Mouse (Mus musculus): ENCODE measurements around the gene Dnajb13. TPM values are rescaled to one million over a fixed set of nuclear protein-coding genes. Genes with fewer than 3 reads are reported as not detected.
A peak's percentile ranks its signal among the peaks of the same experiment; 100 is the strongest.
"Not testable (repeated sequence)": the region's sequence is repeated elsewhere in the genome, so short reads cannot be mapped to it uniquely, and the experiment has no call there.

Dnajb13 gene
- total RNA-seq, 2 experiments from 2014 or later = 0.83 TPM; not detected in 1

DNA sequence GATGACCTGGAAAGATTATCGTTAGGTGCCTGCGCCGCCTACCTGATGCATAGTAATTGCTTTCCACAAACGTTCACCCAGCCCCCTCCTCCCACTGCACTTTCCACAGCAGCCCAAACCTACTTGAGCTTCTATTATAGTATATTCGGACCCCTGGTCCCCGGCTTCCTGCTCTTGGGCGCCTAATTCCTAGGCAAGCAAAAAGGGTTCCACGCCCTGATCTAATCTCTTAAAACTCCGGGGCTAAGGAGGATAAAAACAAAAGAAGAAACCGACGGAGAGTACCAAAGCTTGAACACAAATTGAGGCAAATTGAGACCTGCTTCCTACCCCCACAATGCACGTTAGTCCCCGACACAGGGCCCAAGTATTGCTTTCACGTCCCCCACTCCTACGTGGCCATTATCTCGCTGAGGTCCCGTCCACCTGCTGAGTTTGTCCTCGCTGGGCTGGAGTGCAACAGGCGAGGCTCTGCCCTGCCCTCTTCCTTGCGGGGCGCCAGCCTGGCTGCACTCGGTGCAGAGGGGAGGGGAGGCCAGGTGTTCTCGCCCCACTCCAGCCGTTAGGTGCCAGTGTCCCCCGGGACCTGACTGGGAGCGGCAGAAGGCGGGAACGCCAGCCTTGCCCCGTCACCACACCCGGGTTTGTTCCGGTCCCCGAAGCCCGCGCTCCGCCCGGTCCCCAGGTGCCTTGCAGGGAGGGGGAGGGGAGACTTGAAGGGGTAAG lies 22.2 kb downstream of the Dnajb13 start:
- DNase-seq (ENCODE audit: low spot score in 2 of 2) = no peak

DNA sequence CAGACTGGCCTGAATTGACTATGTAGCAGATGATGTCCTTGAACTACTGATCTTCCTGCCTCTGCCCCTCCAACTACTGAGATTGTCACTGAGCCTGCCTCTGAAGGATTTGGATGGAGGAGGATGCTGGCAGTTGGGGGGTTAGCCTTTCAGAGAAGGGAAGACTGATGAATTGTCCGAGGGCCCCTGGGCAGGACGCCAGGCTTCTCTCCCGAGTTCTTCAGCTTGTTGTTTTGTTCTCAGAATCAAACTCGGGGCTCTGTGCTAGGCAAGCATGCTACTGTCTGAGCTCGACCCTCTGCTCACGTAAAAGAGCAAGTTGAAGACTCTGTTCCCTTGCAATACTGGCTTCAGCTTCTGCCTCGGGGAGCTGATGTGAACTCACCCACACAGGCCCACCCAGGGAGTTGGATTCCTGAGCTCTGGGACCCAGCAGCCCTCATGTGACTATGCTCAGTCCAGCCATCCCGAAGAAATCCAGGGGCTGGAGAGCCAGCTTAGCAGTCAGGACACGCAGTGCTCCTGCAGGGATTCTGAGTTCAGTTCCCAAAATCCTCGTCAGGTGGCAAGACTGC lies 26.2 kb downstream of the Dnajb13 start:
- DNase-seq (ENCODE audit: low spot score in 2 of 2) = no peak

- DNase-seq (ENCODE audit: low spot score in 2 of 2) = no peak
These were observed 27.5 kb downstream of the Dnajb13 start for GRCm38 (mm10) chr7:100487301-100487700.

DNA sequence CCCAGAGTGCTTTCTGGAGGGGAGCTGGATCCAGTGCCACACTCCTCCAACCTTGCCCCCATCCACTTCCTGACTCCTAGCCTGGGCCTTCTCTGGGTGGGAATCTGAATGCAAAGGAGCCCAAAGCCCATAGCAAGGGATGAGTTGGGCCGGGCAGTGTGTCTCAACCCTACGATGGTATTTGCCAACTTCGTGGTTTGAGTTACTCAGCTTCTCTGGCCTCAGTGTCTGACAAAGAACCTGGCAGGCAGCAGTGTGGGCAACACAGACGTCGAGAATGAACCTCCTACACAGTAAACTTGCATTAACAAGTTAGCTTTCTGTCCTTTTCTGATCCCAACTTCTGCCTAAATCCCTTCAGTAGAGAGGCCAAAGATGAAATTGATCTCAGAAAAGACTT lies 30.3 kb downstream of the Dnajb13 start:
- no peak for DNase-seq (ENCODE audit: low spot score in 2 of 2)

DNA sequence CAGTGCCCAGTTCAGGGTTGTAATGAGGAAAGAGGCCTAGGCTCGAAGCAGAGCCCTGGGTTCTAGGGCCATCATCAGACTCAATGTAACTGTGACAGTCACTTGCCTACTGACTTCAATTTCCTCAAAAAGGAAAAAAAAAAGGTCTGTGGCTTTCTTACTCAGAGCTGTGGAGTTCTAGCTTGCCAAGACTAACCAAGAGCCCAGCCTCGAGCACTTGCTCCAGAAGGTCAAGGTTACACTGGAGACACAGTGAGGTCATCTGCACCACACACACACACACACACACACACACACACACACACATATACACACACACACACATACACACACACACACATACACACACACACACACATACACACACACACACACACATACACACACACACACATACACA lies 32.7 kb downstream of the Dnajb13 start:
- DNase-seq (ENCODE audit: low spot score in 2 of 2) = not testable (repeated sequence)

DNA sequence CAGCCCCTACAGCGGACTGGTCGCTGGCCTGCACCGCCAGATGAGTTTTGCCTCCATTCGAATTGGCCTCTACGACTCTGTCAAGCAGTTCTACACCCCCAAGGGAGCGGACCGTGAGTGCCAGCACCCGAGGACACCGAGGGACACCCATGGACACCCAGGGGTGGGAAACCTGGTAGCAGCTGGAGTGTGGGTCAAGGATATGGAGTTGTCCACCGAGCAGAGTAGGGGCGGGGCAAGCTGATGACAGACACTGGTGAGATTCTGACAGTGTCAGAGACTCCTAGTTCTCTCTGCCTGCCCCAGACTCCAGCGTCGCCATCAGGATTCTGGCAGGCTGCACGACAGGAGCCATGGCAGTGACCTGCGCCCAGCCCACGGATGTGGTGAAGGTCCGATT lies 34.6 kb downstream of the Dnajb13 start:
- DNase-seq (ENCODE audit: low spot score in 2 of 2) = no peak

DNA sequence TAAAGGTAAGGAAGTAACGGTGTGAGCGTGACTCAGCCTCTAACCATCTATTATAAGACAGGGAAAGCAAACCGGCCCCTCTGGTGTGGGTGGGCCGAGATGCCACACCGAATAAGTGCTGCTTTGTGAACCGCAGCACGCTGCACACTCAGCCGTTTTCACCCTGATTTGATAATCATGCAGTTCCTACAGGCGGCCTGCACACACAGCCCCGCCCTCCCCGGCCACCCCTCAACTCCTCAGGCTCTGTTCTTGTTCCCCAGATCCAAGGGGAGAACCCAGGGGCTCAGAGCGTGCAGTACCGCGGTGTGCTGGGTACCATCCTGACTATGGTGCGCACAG lies 35.0 kb downstream of the Dnajb13 start:
- no peak for DNase-seq (ENCODE audit: low spot score in 2 of 2)

GRCm38 (mm10) chr7:100479100-100479822 lies 35.5 kb downstream of the Dnajb13 start:
- no peak for DNase-seq (ENCODE audit: low spot score in 2 of 2)

DNA sequence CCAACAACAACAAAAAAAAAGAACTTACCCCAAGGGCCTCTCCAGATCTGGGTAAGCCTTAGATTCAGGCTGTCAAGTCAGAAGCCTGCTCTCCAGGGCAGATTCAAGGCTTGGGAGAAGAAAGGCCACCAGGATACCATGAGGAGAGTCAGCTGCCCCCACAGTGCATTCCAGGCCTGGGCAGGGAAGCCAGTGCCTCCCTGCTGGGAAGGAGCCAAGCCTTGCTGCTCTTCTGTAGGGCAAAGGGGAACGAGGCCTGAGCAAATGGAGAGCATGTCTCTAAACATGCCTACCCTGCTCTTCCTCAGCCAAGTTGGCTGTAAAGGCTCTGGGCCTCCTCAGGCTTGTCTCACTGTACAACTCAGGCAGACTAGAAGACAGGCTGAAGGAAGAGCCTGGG lies 40.1 kb downstream of the Dnajb13 start:
- DNase-seq (ENCODE audit: low spot score in 2 of 2) = no peak

DNA sequence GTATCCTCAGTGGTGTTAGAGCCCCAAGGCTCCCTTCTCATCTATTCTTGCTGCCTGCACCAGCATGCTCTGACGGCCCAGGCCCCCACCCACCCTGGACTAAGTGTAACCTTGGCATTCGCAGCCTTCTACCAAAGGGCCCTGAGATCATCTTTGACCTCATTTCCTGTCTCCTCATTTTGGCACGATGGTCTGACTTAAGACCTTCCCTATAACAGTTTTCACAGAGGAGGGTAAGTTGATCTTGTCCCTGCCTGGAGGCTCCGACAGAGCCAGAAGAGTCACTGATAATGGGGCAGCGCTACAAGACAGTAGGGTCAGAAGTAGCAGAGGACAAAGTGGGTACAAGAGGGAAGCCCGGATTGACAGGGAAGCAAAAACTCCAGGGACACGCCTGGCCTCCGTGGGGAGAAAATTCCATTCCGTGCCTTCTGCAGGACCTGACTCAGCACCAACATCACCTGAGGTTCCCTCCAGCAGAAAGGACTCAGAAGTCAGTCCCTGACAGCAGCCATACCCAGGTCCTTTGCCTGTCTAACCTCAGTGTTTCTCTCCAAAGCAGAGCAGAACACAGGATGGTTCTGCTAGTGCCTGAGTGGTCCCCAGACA lies 40.8 kb downstream of the Dnajb13 start:
- DNase-seq (ENCODE audit: low spot score in 2 of 2) = no peak

DNA sequence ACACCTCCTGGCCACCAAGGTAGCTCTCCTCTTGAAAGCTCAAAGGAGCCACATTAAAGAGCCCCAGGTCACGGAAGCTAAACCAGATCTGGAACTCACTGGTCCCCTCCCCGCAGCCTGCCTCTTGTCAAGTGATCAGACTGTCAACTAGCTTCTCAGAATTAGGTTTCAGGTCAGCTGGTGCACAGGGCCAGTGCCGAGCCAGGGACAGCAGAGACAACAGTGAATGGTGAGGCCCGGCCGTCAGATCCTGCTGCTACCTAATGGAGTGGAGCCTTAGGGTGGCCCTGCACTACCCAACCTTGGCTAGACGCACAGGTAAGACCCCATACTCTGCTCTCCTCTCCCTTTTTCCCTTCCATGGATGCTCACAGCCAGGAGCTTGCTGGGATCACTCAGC lies 42.0 kb downstream of the Dnajb13 start, which contains the start of gene Ucp3:
Gene Ucp3 (plus strand): TSS at position 214 of the 400 bp plus-strand sequence.
- DNase-seq (ENCODE audit: low spot score in 2 of 2) = no peak

DNA sequence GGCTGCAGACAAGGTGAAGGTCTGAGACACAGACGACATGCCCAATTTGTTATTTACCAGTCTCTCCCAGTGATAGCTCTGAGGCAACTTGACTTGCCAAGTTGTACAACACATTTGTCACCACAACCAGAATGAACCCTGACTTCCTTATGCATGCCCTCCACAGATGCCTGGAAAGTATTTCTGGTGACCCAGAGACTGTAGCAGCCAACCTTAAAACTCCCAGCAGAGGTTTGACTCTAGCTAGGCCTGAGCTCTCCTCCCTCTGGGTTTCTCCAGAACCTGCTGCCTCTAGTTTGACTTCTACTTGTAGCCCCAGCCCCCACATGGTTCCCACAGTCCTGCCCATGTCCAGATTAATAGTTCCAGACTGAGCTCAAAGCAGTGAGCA lies 43.4 kb downstream of the Dnajb13 start:
- DNase-seq (ENCODE audit: low spot score in 2 of 2) = no peak

- no peak for DNase-seq (ENCODE audit: low spot score in 2 of 2)
These were observed 43.9 kb downstream of the Dnajb13 start for GRCm38 (mm10) chr7:100470796-100471406.

- no peak for DNase-seq (ENCODE audit: low spot score in 2 of 2)
These were observed 45.3 kb downstream of the Dnajb13 start for GRCm38 (mm10) chr7:100469502-100469901.

DNA sequence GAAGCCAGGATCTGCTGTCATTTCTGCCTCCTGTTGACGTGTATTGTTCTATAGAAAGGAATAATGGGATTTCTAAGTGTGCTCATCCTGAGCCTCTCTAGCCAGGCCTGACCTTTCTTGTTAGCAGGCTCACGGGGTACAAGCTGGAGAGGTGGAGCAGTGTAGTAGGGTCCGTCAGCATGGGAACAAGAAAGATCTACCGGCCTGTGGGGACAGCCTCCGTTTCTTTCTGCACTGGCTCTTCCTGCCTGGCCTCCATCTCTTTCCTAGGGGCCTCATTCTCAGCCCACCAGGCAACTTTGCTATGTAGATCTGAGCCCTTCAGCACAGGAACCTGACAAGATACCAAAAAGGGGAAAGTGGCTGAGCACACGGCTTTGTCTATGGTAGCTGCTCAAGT lies 46.0 kb downstream of the Dnajb13 start:
- no peak for DNase-seq (ENCODE audit: low spot score in 2 of 2)

DNA sequence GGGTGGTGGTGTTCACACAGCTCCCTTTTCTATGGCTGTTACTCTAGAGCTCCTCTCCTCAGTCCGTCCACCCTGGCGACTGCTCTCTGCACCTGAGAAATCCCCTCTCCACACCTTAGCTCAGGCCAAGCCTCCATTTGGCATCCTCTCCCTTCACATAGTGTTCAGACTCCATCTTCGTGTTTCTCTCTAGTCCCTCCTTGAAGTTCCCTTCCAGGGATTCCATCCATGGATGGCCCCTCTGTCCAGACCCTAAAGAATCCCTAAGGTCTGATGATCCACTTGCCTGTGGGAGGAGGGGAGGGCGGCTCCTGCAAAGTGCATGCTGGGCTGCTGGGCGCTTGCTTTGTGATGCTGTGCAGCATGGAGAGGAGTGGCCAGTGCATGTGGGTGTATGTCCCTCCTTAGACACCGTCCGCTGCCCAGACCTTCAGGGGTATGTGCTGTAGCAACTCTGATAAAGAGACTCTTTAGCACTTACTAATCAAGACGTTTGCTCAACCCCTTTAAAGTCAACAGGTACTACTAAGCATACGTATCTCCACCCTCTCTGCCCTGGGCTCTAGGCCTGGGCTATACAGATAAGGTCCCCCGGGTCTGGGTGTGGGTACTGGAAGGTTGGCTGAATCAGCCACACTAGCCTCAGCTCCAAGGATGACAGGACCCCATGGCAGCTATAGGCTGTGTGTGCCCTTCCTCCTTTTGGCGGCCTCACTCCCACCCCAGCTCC lies 47.8 kb downstream of the Dnajb13 start:
- DNase-seq (ENCODE audit: low spot score in 2 of 2) = no peak

DNA sequence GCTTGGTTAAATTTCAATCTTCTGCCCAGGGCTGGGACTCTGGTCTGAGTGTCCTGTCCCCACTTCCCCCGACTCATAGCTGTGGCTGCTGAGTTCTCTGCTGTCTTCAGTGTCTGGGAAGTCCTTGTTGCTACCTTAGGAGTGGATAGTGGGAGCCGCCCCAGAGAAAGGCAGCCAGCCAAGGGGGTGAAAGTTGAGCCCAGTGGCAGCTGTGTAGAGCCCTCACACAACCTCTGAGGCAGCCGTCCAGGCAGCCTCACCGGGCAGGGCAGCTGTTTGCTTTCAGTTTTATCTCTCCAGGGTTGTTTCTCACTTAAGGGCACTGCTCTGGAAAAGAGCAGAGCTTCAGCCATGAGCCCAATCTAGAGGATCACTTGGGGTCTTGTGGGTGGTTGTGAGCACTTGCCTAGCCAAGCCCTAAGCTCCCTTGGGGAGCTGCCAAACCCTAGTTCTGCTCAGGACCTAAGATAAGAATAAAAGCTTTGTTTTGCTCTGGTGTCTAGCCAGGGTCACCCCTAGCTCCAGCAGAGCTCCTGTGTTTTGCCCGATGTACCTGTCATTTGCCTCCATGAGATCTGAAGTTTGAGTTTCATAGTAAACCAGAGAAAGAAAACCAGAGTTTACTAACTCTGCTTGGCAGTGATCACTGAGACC lies 49.0 kb downstream of the Dnajb13 start:
- peak; percentile 61 to 76 for DNase-seq (ENCODE audit: low spot score in 2 of 2)

DNA sequence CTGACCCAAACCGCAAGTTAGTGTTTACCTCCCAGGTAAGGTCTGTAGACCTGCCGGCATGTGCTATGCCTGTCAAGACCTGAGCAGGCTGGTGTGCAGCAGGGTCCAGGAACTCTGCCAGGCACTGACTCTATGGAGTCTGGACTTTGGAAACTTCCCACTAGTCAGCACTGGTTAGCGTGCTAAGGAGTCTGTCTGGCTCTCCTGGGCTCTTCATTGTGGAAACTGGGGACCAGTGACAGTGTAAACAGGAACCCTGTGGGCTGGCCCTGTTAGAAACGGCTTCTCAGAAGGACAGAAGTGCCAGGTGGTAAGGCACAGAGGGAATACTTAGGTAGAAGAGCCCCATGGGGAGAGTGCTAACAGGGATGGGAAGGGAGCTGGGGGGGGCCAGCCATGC lies 49.5 kb downstream of the Dnajb13 start:
- no peak for DNase-seq (ENCODE audit: low spot score in 2 of 2)

DNA sequence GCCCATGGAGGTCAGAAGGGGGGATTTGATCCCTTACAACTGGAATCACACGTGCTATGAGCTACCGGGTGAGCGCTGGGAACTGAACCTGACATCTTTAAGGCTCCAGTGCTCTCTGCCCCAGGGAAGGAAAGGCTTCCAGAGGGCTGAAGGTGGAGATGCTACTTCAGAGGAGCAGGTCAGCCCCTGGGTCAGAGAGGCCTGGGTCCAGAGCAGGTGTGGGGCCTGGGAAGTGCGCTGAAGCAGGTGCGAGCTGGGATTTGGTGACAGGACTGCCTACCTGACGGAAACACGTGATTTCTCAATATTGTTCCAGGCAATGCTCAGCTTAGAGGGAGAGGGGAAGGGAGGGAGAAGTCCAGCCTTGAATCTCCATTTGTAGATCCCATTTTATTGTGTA lies 50.5 kb downstream of the Dnajb13 start:
- no peak for DNase-seq (ENCODE audit: low spot score in 2 of 2)

- DNase-seq (ENCODE audit: low spot score in 2 of 2) = no peak
These were observed 51.0 kb downstream of the Dnajb13 start for GRCm38 (mm10) chr7:100463757-100464156.
